Comparison of ENCODE assay signal across 9 mouse cellular contexts in genomic region chr3:27466297-27466901, GRCm38 (mm10).
DNase-seq lines count a peak whose midpoint lies in the region; ATAC-seq lines count a peak whose summit lies in the region.
"Had no signal": no experiment of that assay in that cellular context is flagged by ENCODE, and none has a peak within 500 bp of the region (broad histone marks: within the 10 kb centered on the region; RNA-seq: fewer than 3 reads in every experiment).

No protein-coding gene starts in this region.

- no peak overlapping the region for H3K27ac ChIP-seq in kidney, embryonic 16.5 days (ENCODE audit: low read length)
- no peak overlapping the region for H3K27ac ChIP-seq in lung, embryonic 16.5 days (ENCODE audit: low read length)
- H3K27ac ChIP-seq: embryonic facial prominence, embryonic 12.5 days had no signal

- ATAC-seq in kidney, embryonic 16.5 days (ENCODE audit: low FRiP score, low TSS enrichment) = no peak
- peak; percentile 23; the same call in 1 of the 2 replicates for ATAC-seq in lung, embryonic 16.5 days (ENCODE audit: low read depth)

- H3K4me2 ChIP-seq in kidney, embryonic 16.5 days (replicated peaks; ENCODE audit: low read depth, low read length) = no peak overlapping the region
- H3K4me2 ChIP-seq in lung, embryonic 16.5 days (ENCODE audit: low read depth, low read length) = no peak overlapping the region
- H3K4me2 ChIP-seq: embryonic facial prominence, embryonic 12.5 days had no signal

- H3K9ac ChIP-seq in kidney, embryonic 16.5 days (replicated peaks; ENCODE audit: low read length) = no peak overlapping the region
- no peak overlapping the region for H3K9ac ChIP-seq in lung, embryonic 16.5 days (ENCODE audit: low read length)
- H3K9ac ChIP-seq: embryonic facial prominence, embryonic 12.5 days had no signal

- no peak overlapping the region for H3K4me3 ChIP-seq in kidney, embryonic 16.5 days (ENCODE audit: low read length)
- no peak overlapping the region for H3K4me3 ChIP-seq in lung, embryonic 16.5 days (ENCODE audit: low read length)
- H3K4me3 ChIP-seq: embryonic facial prominence, embryonic 12.5 days had no signal

- peaks cover 70% of the 10 kb centered on the region for H3K36me3 ChIP-seq in kidney, embryonic 16.5 days (ENCODE audit: insufficient read depth, low read length)
- peaks cover 44% of the 10 kb centered on the region for H3K36me3 ChIP-seq in lung, embryonic 16.5 days (ENCODE audit: control insufficient read depth, insufficient read depth, low read length)

- peak; percentile 52 for DNase-seq in kidney, adult 18-20 months
- DNase-seq in MEL-GATA-1-ER (ENCODE audit: extremely low read depth, low read depth) = peak; percentile 5
- DNase-seq in embryo, embryonic 10.5 days (ENCODE audit: low spot score) = peak; percentile 74
- DNase-seq in induced T-regulatory cell, adult 2 months (ENCODE audit: low read depth) = peak; percentile 80
- peak; percentile 68 for DNase-seq in thymus, postnatal 4 days
- no peak for DNase-seq in spleen, postnatal 14 days (ENCODE audit: low spot score in 2 of 2)

- H3K27me3 ChIP-seq in kidney, embryonic 16.5 days (ENCODE audit: insufficient read depth, low read length) = no peaks in the 10 kb centered on the region
- H3K27me3 ChIP-seq in lung, embryonic 16.5 days (ENCODE audit: control insufficient read depth, insufficient read depth, low read depth, low read length) = no peaks in the 10 kb centered on the region
- H3K27me3 ChIP-seq: embryonic facial prominence, embryonic 12.5 days had no signal

- H3K9me3 ChIP-seq in kidney, embryonic 16.5 days (ENCODE audit: low read length) = no peaks in the 10 kb centered on the region
- no peaks in the 10 kb centered on the region for H3K9me3 ChIP-seq in lung, embryonic 16.5 days (ENCODE audit: control insufficient read depth, low read length)
- H3K9me3 ChIP-seq: embryonic facial prominence, embryonic 12.5 days had no signal

- WGBS in kidney, embryonic 16.5 days = 77% methylated on average over 7 of the region's 7 CpGs
- WGBS in lung, embryonic 16.5 days = 76% methylated on average over 7 of the region's 7 CpGs

- H3K4me1 ChIP-seq in kidney, embryonic 16.5 days (ENCODE audit: insufficient read depth, low read length) = no peaks in the 10 kb centered on the region
- H3K4me1 ChIP-seq in lung, embryonic 16.5 days (replicated peaks; ENCODE audit: control insufficient read depth, insufficient read depth, low read length) = no peaks in the 10 kb centered on the region
- H3K4me1 ChIP-seq: embryonic facial prominence, embryonic 12.5 days had no signal

Comparison
In these comparisons a context has a peak if more than half of its experiments do, and no peak if none do; other contexts are left out.
1. DNase-seq: peak in kidney, adult 18-20 months (single experiment), MEL-GATA-1-ER (single experiment), embryo, embryonic 10.5 days (single experiment), induced T-regulatory cell, adult 2 months (single experiment) and thymus, postnatal 4 days (single experiment); none in spleen, postnatal 14 days (0 of 2).